Mouse (Mus musculus) small intestine, adult 2 months (tissue): ENCODE results near the gene Mrpl22.

Source experiments
- CTCF ChIP-seq: fragments of 200-500 bp; IDR thresholded peaks from 2 replicates; pipeline ENCODE4 v1.5.1; 2012; ENCODE audit warnings: low read depth, mild to moderate bottlenecking, control low read depth, inconsistent platforms, low read length, moderate library complexity, mixed read lengths; ENCODE audit not compliant: insufficient replicate concordance, insufficient read length; ENCODE audit errors: extremely low read depth
- POLR2A ChIP-seq: fragments of 200-500 bp; IDR thresholded peaks from 2 replicates; pipeline ENCODE4 v1.6.1; 2012; ENCODE audit warnings: low read depth, mild to moderate bottlenecking, control low read depth, inconsistent platforms, low read length, moderate library complexity

DNA sequence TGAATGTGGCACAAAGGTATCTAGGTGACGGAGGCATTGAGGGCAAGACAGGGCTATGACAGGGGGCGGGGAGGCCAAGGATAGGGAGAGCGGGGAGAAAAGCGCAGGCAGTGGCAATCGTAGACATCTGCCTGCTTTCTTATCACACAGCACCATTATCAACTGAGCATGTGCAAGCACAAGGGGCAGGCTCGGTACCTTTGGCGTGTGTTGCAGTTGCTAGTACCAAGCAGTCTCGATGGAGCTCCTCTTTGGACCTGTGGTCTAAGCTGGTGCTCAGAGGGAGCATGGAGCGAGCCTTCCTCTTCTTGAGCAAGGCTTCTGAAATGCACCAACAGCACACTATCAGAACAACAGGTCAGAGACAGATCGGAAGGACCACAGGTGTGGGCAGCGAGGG is 32.6 kb upstream of the Mrpl22 start:
- TF ChIP-seq POLR2A (no peak), CTCF (no peak)
